Mouse (Mus musculus) thymus, postnatal 4 days (tissue): Measurements from ENCODE around the gene Fbxo46.
A peak's percentile ranks its signal among the peaks of the same experiment; 100 is the strongest.

Experiments used
- DNase-seq: peaks from one replicate; pipeline ENCODE4 v3.0.0; 2021

Gene Fbxo46

GRCm38 (mm10) chr7:19119631-19120429, at the start of gene Fbxo46:
Gene Fbxo46, plus strand, starts transcription at chr7:19119859.
- DNase-seq, result peak; percentile 87

DNA sequence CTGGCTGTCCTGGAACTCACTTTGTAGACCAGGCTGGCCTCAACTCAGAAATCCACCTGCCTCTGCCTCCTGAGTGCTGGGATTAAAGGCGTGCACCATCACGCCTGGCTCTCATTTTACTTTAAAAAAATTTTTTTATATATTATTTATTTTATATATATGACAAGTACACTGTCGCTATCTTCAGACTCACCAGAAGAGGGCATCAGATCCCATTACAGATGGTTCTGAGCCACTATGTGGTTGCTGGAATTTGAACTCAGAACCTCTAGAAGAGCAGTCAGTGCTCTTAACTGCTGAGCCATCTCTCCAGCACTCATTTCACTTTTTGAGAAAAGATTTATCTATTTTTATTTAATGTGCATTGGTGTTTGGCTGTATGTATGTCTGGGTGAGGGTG, 48.6 kb upstream of the Fbxo46 start:
- DNase-seq, result peak; percentile 1

DNA sequence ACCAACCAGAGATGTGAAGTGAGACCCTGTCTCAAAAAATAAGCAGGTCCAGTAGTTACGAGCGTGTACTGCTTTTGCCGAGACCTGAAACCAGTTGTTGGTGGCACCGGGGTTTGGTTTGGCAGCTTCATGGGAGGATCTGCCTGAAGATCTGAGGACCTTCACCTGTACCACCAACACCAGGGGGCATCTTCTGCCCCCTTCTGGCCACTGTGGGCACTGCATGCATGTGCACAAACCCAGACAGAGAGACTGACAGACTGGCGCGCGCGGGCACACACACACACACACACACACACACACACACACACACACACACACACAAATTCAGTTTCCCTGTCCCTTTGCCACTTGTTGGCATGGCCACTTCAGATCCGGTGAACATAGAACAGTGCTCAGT, 46.2 kb upstream of the Fbxo46 start:
- DNase-seq, result peak; percentile 83

- DNase-seq, result peak; percentile 6
Observed at GRCm38 (mm10) chr7:19074494-19074893, 45.2 kb upstream of the Fbxo46 start.

DNA sequence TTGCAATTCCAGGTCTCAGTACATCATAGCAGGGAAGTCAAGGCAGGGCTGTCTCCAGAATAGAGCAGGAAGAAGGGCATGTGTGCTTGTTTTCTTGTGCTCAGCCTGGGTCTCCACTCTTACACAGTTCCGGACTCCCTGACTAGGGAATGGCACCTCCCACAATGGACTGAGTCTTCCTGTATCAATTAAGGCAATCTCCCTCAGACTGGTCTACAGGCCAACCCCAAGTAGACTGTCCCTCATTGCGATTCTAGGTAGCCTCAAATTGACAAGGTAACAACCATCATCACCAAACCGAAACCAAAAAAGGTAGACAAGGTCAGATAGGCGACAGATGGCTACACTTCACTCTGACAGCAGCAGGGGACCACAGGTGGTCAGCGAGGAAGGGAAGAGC, 44.4 kb upstream of the Fbxo46 start:
- peak; percentile 6 for DNase-seq

- peak; percentile 94 for DNase-seq
Observed at GRCm38 (mm10) chr7:19075723-19076585, 43.7 kb upstream of the Fbxo46 start, which contains the start of gene Dmwd. Gene Dmwd, plus strand, starts transcription at chr7:19076227.

- DNase-seq, result no peak
Observed at GRCm38 (mm10) chr7:19076586-19076991, 43.1 kb upstream of the Fbxo46 start.

DNA sequence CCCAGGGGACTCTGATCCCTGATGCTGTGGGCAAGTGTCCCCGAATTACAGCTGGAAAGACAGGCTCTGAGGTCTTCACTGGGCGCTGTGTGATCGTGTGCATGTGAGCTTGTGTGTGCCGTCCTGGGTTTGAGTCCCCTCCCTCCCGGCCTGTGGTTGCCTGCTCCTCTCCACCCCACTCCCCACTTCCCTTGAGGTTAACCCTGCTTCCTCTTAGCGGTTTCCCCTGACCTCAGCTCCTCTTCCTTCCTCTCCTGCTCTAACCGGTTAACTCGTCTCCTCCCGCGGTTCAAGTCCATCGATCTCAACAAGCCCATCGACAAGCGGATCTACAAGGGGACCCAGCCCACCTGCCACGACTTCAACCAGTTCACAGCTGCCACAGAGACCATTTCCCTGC, 41.9 kb upstream of the Fbxo46 start:
- DNase-seq, result peak; percentile 75

DNA sequence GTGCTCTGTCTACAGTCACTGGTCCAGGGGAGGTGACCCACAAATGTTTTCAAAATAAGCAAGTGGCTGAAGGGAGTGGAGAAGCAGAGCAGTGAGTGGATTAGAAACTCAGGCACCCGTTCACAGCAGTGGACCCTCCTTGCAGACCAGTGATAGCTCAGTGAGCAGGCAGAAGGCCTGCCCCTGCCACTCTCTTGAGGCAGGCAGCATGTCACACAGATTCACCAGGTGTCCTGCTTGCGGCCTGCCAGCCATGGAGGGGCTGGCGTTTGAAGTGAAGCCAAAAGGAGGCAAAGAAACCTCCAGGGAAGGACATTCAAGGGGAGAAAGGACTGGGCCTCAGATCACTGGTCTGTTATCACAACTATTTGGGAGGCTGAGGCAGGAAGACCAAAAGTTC, 40.9 kb upstream of the Fbxo46 start:
- no peak for DNase-seq

DNA sequence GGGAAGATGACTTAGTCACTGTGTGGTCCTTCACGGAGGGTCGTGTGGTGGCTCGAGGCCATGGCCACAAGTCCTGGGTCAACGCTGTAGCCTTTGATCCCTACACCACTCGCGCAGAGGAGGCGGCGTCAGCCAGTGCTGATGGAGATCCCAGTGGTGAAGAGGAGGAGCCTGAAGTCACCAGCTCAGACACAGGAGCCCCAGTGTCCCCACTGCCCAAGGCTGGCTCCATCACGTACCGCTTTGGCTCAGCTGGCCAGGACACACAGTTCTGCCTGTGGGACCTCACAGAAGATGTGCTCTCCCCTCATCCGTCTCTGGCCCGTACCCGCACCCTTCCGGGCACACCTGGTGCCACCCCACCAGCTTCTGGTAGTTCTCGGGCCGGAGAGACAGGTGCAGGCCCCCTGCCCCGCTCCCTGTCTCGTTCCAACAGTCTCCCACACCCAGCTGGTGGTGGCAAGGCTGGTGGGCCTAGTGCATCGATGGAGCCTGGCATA, 39.2 kb upstream of the Fbxo46 start:
- no peak for DNase-seq

DNA sequence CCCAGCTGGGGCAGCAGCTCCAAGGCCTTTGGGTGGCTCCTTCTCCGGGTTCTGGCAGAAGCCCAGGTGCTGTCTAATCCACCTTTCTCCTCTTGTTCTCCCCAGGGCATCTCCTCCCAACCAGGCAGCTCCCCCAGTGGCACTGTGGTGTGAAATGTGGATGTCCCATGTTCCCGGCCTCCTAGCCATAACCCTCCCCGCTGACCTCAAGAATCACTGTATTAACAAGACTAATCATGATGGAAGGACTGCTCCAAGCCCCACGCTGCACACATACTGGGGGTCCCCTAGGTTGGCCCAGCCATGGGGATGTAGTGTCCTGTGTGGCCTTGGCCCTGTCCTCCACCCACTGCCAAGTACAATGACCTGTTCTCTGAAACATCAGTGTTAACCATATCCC, 37.5 kb upstream of the Fbxo46 start:
- no peak for DNase-seq

DNA sequence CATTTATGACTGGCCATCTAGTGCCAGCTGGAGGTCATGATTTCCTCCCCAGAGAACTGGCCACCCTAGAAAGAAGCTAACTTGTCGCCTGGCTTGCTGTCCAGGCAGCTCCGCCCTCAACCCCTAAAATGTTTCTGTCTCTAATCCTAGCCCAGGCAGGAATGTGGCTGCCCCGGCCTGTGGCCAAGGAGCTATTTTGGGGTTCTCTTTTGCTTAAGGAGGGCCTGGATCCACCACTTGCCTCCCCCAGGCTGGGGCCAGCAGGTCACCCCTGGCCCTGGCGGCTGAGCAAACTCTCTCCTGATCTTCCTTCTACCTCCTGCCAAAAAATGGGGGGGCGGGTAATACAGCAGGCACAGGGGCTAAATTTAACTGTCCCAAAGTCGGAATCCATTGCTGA, 36.6 kb upstream of the Fbxo46 start:
- DNase-seq, result no peak

GRCm38 (mm10) chr7:19083701-19084100, 36.0 kb upstream of the Fbxo46 start, which contains the start of gene Dmpk:
Gene Dmpk, plus strand, starts transcription at chr7:19083849.
- no peak for DNase-seq

GRCm38 (mm10) chr7:19084277-19084771, 35.3 kb upstream of the Fbxo46 start:
- DNase-seq, result no peak

DNA sequence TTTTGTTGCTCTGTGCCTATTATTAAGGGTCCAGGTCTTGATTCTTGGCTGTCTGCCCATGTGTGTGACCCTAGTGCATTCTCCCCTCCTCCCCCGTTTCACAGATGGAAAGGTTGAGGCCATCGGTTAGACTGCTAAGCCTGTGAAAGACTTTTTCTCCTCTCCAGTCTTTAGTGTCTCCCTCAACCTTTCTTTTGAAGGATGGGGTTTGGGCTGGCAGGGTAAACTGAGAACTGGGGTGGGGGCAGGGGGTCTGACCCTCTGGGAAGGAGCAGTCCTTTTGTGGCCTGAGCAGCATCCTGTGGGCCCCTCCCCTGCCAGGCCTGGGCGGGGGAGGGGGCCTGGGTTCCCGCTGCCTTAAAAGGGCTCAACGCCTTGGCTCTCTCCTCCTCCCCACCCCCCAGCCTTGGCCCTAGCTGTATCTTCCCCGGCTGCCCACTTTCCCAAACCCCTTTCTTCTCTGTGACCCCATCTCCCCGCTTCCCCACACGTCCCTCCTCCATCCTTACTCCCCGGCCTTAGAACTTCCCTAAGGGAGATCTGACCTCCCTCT, 34.7 kb upstream of the Fbxo46 start:
- DNase-seq, result no peak

GRCm38 (mm10) chr7:19085495-19085894, 34.2 kb upstream of the Fbxo46 start:
- no peak for DNase-seq

GRCm38 (mm10) chr7:19086042-19086441, 33.6 kb upstream of the Fbxo46 start:
- peak; percentile 66 for DNase-seq

DNA sequence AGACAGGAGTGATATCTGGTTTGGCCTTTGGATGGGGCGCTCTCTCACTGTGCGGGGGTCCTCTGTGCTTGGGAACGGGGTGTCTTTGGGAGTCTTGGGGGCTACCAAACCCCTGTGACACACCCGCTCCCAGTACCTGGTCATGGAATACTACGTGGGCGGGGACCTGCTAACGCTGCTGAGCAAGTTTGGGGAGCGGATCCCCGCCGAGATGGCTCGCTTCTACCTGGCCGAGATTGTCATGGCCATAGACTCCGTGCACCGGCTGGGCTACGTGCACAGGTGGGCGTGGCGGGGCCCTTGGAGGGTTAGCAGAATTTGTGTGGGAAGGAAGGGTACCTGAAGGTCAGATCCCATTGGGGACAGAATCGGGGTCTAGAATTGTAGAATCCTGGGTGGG, 32.9 kb upstream of the Fbxo46 start:
- DNase-seq, result no peak

- peak; percentile 89 for DNase-seq
Observed at GRCm38 (mm10) chr7:19088813-19089212, 30.8 kb upstream of the Fbxo46 start.

- peak; percentile 24 for DNase-seq
Observed at GRCm38 (mm10) chr7:19091913-19092312, 27.7 kb upstream of the Fbxo46 start.

- peak; percentile 57 for DNase-seq
Observed at GRCm38 (mm10) chr7:19092381-19093173, 27.1 kb upstream of the Fbxo46 start.

DNA sequence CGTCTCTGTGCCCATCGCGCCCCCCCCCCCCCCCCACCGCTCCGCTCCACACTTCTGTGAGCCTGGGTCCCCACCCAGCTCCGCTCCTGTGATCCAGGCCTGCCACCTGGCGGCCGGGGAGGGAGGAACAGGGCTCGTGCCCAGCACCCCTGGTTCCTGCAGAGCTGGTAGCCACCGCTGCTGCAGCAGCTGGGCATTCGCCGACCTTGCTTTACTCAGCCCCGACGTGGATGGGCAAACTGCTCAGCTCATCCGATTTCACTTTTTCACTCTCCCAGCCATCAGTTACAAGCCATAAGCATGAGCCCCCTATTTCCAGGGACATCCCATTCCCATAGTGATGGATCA, 26.5 kb upstream of the Fbxo46 start:
- DNase-seq, result peak; percentile 95
